Mouse (Mus musculus): ENCODE data around the gene Acer2. TPM values are rescaled to one million over a fixed set of nuclear protein-coding genes. Genes with fewer than 3 reads are reported as not detected.

Gene Acer2
- total and polyA plus RNA-seq, 3 experiments: 0.09 to 0.29 (median 0.13) TPM

DNA sequence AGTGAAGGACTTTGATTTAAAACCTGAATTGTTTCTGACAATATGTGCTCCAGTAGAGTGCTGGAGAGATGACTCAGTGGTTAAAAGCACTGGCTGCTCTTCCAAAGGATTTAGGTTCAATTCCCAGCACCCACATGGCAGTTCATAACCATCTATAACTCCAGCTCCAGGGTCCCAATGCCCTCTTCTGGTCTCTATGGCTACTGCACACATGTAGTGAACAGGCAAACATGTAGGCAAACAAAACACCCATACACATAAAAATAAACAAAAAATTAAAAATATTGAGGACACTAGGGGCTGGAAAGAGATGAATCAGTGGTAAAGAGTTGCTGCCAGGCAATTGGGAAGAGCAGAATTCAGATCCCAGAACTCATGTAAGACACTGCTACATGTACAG lies 2.2 kb upstream of the Acer2 start:
- Histone ChIP-seq H3K79me2 (replicated peaks; ENCODE audit: control insufficient read depth, extremely low read depth, insufficient read depth, poor library complexity, severe bottlenecking) (no peaks in the 10 kb centered on the region), H3K27ac (ENCODE audit: insufficient read depth, low read depth) (no peak overlapping the region), H3K9ac (ENCODE audit: insufficient read depth, low read depth) (no peak overlapping the region), H3K4me2 (ENCODE audit: insufficient read depth, low read depth, poor library complexity, severe bottlenecking) (no peak overlapping the region), H3K4me1 (ENCODE audit: control insufficient read depth in 1 of 2, insufficient read depth in 2 of 2) (peaks cover 6 to 14% of the 10 kb centered on the region in 2 experiments), H3K4me3 (replicated peaks in 1 of 3; ENCODE audit: low read depth in 2 of 3, low read length in 2 of 3, poor library complexity in 1 of 3) (no peak overlapping the region), H3K9me3 (replicated peaks; ENCODE audit: low read length) (peaks cover 5% of the 10 kb centered on the region), H3K27me3 (replicated peaks) (peaks cover 15% of the 10 kb centered on the region), H3K36me3 (replicated peaks in 1 of 2; ENCODE audit: control insufficient read depth in 1 of 2, insufficient read depth in 1 of 2, low read length in 1 of 2) (no peaks in the 10 kb centered on the region)
- DNase-seq (ENCODE audit: extremely low read depth): no peak
- TF ChIP-seq IRF4 (IDR thresholded peaks at IDR 0.05; ENCODE audit: low read depth, low read length): no peak
- no peak for TF ChIP-seq ETS1 (conservative IDR thresholded peaks at IDR 0.05; ENCODE audit: low read depth, low read length)
- no peak for TF ChIP-seq JUN (IDR thresholded peaks at IDR 0.05; ENCODE audit: insufficient read depth, low read depth, low read length)
- TF ChIP-seq KAT2A (IDR thresholded peaks at IDR 0.05; ENCODE audit: insufficient replicate concordance, low read length): no peak
- TF ChIP-seq MAFK (IDR thresholded peaks at IDR 0.05; ENCODE audit: insufficient replicate concordance, low read length): no peak
- TF ChIP-seq ZNF384 (IDR thresholded peaks at IDR 0.05; ENCODE audit: low read depth, low read length): no peak
- no peak for TF ChIP-seq USF2 (conservative IDR thresholded peaks at IDR 0.05; ENCODE audit: low read depth, low read length)
- TF ChIP-seq JUND (conservative IDR thresholded peaks at IDR 0.05; ENCODE audit: low read depth, low read length): no peak
- TF ChIP-seq ZMIZ1 (IDR thresholded peaks at IDR 0.05; ENCODE audit: low read depth, low read length): no peak
- TF ChIP-seq SMC3 (IDR thresholded peaks at IDR 0.05; ENCODE audit: low read depth, low read length): no peak
- no peak for TF ChIP-seq MAZ (IDR thresholded peaks at IDR 0.05; ENCODE audit: low read depth, low read length)
- no peak for TF ChIP-seq USF1 (IDR thresholded peaks at IDR 0.05; ENCODE audit: low read depth, low read length)
- TF ChIP-seq RCOR1 (conservative IDR thresholded peaks at IDR 0.05; ENCODE audit: low read depth, low read length): no peak
- in situ Hi-C loops (cut with MboI; ENCODE audit: low pct_ligation_motif_present, low pct_unique_long_range_greater_than_20kb, low sequenced_read_pairs) (no loop called here), dilution Hi-C loops (cut with MboI; ENCODE audit: extremely low pct_ligation_motif_present, extremely low pct_unique_long_range_greater_than_20kb, low sequenced_read_pairs) (no loop called here)

DNA sequence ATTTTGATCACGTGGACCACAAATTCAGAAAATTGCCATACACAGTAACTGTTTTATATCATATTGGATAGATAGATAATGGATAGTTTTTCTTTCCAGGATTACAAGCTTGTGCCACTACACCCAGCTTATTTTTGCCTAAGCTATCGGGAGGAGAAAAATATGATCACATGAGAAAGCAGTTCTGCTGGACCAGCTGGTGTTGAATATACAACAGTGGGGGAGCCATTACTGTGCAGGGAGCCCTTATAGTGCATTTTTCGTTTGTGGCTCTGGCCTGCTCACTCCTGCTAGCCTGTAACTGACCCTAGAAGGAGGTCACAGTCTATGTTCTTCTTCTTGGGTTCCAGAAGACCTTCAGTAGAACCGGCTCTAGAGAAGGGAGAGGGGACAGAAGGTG lies 1.1 kb upstream of the Acer2 start:
- Histone ChIP-seq H3K27ac (ENCODE audit: insufficient read depth, low read depth) (no peak overlapping the region), H3K27me3 (replicated peaks) (peaks cover 15% of the 10 kb centered on the region), H3K9ac (ENCODE audit: insufficient read depth, low read depth) (no peak overlapping the region), H3K9me3 (replicated peaks; ENCODE audit: low read length) (peaks cover 5% of the 10 kb centered on the region), H3K79me2 (replicated peaks; ENCODE audit: control insufficient read depth, extremely low read depth, insufficient read depth, poor library complexity, severe bottlenecking) (no peaks in the 10 kb centered on the region), H3K4me2 (ENCODE audit: insufficient read depth, low read depth, poor library complexity, severe bottlenecking) (no peak overlapping the region), H3K4me1 (ENCODE audit: control insufficient read depth in 1 of 2, insufficient read depth in 2 of 2) (peaks cover 6 to 14% of the 10 kb centered on the region in 2 experiments), H3K36me3 (replicated peaks in 1 of 2; ENCODE audit: control insufficient read depth in 1 of 2, insufficient read depth in 1 of 2, low read length in 1 of 2) (no peaks in the 10 kb centered on the region), H3K4me3 (replicated peaks in 1 of 3; ENCODE audit: low read depth in 2 of 3, low read length in 2 of 3, poor library complexity in 1 of 3) (no peak overlapping the region)
- no peak for TF ChIP-seq ELF1 (IDR thresholded peaks at IDR 0.05; ENCODE audit: low read depth, low read length)
- TF ChIP-seq MEF2A (IDR thresholded peaks at IDR 0.05; ENCODE audit: borderline replicate concordance, low read depth, low read length): no peak
- TF ChIP-seq RAD21 (IDR thresholded peaks at IDR 0.05; ENCODE audit: low read depth, low read length): no peak
- no peak for TF ChIP-seq EP300 (IDR thresholded peaks at IDR 0.05; ENCODE audit: low read length)
- TF ChIP-seq E2F4 (IDR thresholded peaks at IDR 0.05; ENCODE audit: insufficient replicate concordance, low read depth, low read length): no peak
- no peak for TF ChIP-seq RCOR1 (conservative IDR thresholded peaks at IDR 0.05; ENCODE audit: low read depth, low read length)
- TF ChIP-seq CHD2 (IDR thresholded peaks at IDR 0.05; ENCODE audit: low read length): no peak
- no peak for TF ChIP-seq POLR2AphosphoS2 (IDR thresholded peaks at IDR 0.05; ENCODE audit: low read depth, low read length)
- TF ChIP-seq MXI1 (IDR thresholded peaks at IDR 0.05; ENCODE audit: low read depth, low read length): no peak
- TF ChIP-seq NRF1 (IDR thresholded peaks at IDR 0.05; ENCODE audit: low read depth, low read length): no peak
- no peak for TF ChIP-seq UBTF (IDR thresholded peaks at IDR 0.05; ENCODE audit: low read depth, low read length)
- no peak for TF ChIP-seq KAT2A (IDR thresholded peaks at IDR 0.05; ENCODE audit: insufficient replicate concordance, low read length)
- no peak for TF ChIP-seq ZKSCAN1 (IDR thresholded peaks at IDR 0.05; ENCODE audit: borderline replicate concordance, low read depth, low read length)
- TF ChIP-seq NELFE (IDR thresholded peaks at IDR 0.05; ENCODE audit: low read depth, low read length): no peak
- DNase-seq (ENCODE audit: extremely low read depth): no peak
- dilution Hi-C loops (cut with MboI; ENCODE audit: extremely low pct_ligation_motif_present, extremely low pct_unique_long_range_greater_than_20kb, low sequenced_read_pairs): no loop called here
- in situ Hi-C loops (cut with MboI; ENCODE audit: low pct_ligation_motif_present, low pct_unique_long_range_greater_than_20kb, low sequenced_read_pairs): no loop called here
